Mouse (Mus musculus): ENCODE measurements around the gene Ergic2. TPM values are rescaled to one million over a fixed set of nuclear protein-coding genes. Genes with fewer than 3 reads are reported as not detected.

Gene Ergic2
- polyA plus RNA-seq, 1 experiment from 2014 or later, result 219 TPM

- no peak overlapping the region for H3K4me3 ChIP-seq (ENCODE audit: low read depth, low read length)
- no peak overlapping the region for H3K4me2 ChIP-seq (ENCODE audit: low read depth, low read length)
- no peaks in the 10 kb centered on the region for H3K27me3 ChIP-seq (ENCODE audit: control insufficient read depth, insufficient read depth, low read length)
- no peak overlapping the region for H3K27ac ChIP-seq (ENCODE audit: low read depth, low read length)
- peak; percentile 69; the same call in 1 of the 2 replicates for ATAC-seq (ENCODE audit: low read depth)
- WGBS, result 46% methylated on average over 2 of the region's 2 CpGs
- no peaks in the 10 kb centered on the region; the same call in 1 of the 2 replicates for H3K36me3 ChIP-seq (ENCODE audit: control insufficient read depth, insufficient read depth, low read length)
- H3K4me1 ChIP-seq (ENCODE audit: control insufficient read depth, insufficient read depth, low read length), result peaks cover 4% of the 10 kb centered on the region; the same call in 1 of the 2 replicates
- H3K9me3 ChIP-seq (ENCODE audit: control insufficient read depth, low read length), result no peaks in the 10 kb centered on the region
- no peak overlapping the region for H3K9ac ChIP-seq (replicated peaks; ENCODE audit: low read depth, low read length)
Observed at GRCm38 (mm10) chr6:148248625-148249024, 36.5 kb upstream of the Ergic2 start.

- H3K36me3 ChIP-seq (ENCODE audit: control insufficient read depth, insufficient read depth, low read length), result no peaks in the 10 kb centered on the region; the same call in 1 of the 2 replicates
- 77% methylated on average over 7 of the region's 7 CpGs for WGBS
Observed at GRCm38 (mm10) chr6:148246544-148246943, 34.4 kb upstream of the Ergic2 start.

GRCm38 (mm10) chr6:148244836-148245235 lies 32.7 kb upstream of the Ergic2 start:
- no peak overlapping the region for H3K4me3 ChIP-seq (ENCODE audit: low read depth, low read length)
- H3K27ac ChIP-seq (ENCODE audit: low read depth, low read length), result no peak overlapping the region
- no peak for ATAC-seq (ENCODE audit: low read depth)
- H3K4me1 ChIP-seq (ENCODE audit: control insufficient read depth, insufficient read depth, low read length), result no peaks in the 10 kb centered on the region
- H3K27me3 ChIP-seq (ENCODE audit: control insufficient read depth, insufficient read depth, low read length), result no peaks in the 10 kb centered on the region
- H3K9ac ChIP-seq (replicated peaks; ENCODE audit: low read depth, low read length), result no peak overlapping the region
- H3K36me3 ChIP-seq (ENCODE audit: control insufficient read depth, insufficient read depth, low read length), result no peaks in the 10 kb centered on the region; the same call in 1 of the 2 replicates
- no peaks in the 10 kb centered on the region for H3K9me3 ChIP-seq (ENCODE audit: control insufficient read depth, low read length)
- H3K4me2 ChIP-seq (ENCODE audit: low read depth, low read length), result no peak overlapping the region
- WGBS, result 91% methylated on average over 1 of the region's 1 CpGs

More at GRCm38 (mm10) chr6:148246544-148246943, 34.4 kb upstream of the Ergic2 start:
- no peak overlapping the region for H3K4me2 ChIP-seq (ENCODE audit: low read depth, low read length)
- H3K4me3 ChIP-seq (ENCODE audit: low read depth, low read length), result no peak overlapping the region
- no peak for ATAC-seq (ENCODE audit: low read depth)
- no peaks in the 10 kb centered on the region for H3K4me1 ChIP-seq (ENCODE audit: control insufficient read depth, insufficient read depth, low read length)
- H3K9me3 ChIP-seq (ENCODE audit: control insufficient read depth, low read length), result no peaks in the 10 kb centered on the region
- H3K27ac ChIP-seq (ENCODE audit: low read depth, low read length), result no peak overlapping the region
- no peak overlapping the region for H3K9ac ChIP-seq (replicated peaks; ENCODE audit: low read depth, low read length)
- no peaks in the 10 kb centered on the region for H3K27me3 ChIP-seq (ENCODE audit: control insufficient read depth, insufficient read depth, low read length)

GRCm38 (mm10) chr6:148242304-148242703 lies 30.1 kb upstream of the Ergic2 start:
- H3K9me3 ChIP-seq (ENCODE audit: control insufficient read depth, low read length), result no peaks in the 10 kb centered on the region
- H3K4me1 ChIP-seq (ENCODE audit: control insufficient read depth, insufficient read depth, low read length), result no peaks in the 10 kb centered on the region
- H3K4me2 ChIP-seq (ENCODE audit: low read depth, low read length), result no peak overlapping the region
- H3K27me3 ChIP-seq (ENCODE audit: control insufficient read depth, insufficient read depth, low read length), result no peaks in the 10 kb centered on the region
- H3K9ac ChIP-seq (replicated peaks; ENCODE audit: low read depth, low read length), result no peak overlapping the region
- WGBS, result 74% methylated on average over 3 of the region's 3 CpGs
- H3K36me3 ChIP-seq (ENCODE audit: control insufficient read depth, insufficient read depth, low read length), result no peaks in the 10 kb centered on the region; the same call in 1 of the 2 replicates
- H3K4me3 ChIP-seq (ENCODE audit: low read depth, low read length), result no peak overlapping the region
- H3K27ac ChIP-seq (ENCODE audit: low read depth, low read length), result no peak overlapping the region
- ATAC-seq (ENCODE audit: low read depth), result no peak

DNA sequence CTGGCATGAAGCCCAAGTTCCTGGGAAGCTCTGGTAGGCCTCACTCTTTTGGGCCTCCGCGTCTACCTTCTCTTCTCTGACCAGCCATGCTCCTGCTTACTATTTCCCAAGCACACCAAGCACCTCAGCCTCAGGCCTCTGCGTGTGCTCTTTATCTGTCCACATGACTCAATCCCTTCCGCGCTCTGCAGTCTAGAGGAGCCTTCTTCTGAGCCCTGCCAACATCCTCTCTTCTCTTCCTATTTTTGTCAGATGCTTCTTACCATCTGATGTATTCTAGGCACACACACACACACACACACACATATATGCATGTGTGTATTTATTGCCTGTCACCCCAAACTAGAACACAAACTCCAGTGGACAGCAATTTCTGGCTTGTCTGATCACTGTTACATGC lies 29.5 kb upstream of the Ergic2 start:
- Histone ChIP-seq H3K9me3 (ENCODE audit: control insufficient read depth, low read length) (no peaks in the 10 kb centered on the region), H3K4me3 (ENCODE audit: low read depth, low read length) (no peak overlapping the region), H3K36me3 (ENCODE audit: control insufficient read depth, insufficient read depth, low read length) (no peaks in the 10 kb centered on the region; the same call in 1 of the 2 replicates), H3K4me1 (ENCODE audit: control insufficient read depth, insufficient read depth, low read length) (no peaks in the 10 kb centered on the region), H3K4me2 (ENCODE audit: low read depth, low read length) (no peak overlapping the region), H3K27ac (ENCODE audit: low read depth, low read length) (no peak overlapping the region), H3K27me3 (ENCODE audit: control insufficient read depth, insufficient read depth, low read length) (no peaks in the 10 kb centered on the region), H3K9ac (replicated peaks; ENCODE audit: low read depth, low read length) (no peak overlapping the region)
- WGBS, result 95% methylated on average over 5 of the region's 5 CpGs
- ATAC-seq (ENCODE audit: low read depth), result no peak

DNA sequence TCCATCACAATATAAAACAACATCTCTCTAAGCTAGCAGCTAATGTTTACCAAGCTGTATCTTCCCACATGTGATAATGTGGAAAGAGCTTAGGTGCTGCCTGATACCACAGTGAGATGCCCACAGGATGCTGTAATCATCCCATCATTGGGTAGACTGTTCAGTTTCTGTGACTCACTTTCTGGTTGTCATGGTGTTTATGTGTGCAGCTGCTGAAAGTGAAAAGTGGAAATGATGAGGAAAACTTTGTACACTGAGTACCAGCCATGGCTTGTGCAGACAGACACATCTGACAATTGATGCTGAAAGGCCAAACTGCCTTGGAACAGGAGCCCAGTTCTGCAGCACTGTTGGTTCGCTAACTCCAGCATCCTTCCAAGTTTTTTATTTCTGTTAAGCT lies 27.1 kb upstream of the Ergic2 start:
- H3K4me3 ChIP-seq (ENCODE audit: low read depth, low read length), result no peak overlapping the region
- no peak overlapping the region for H3K27ac ChIP-seq (ENCODE audit: low read depth, low read length)
- H3K36me3 ChIP-seq (ENCODE audit: control insufficient read depth, insufficient read depth, low read length), result no peaks in the 10 kb centered on the region; the same call in 1 of the 2 replicates
- no peaks in the 10 kb centered on the region for H3K9me3 ChIP-seq (ENCODE audit: control insufficient read depth, low read length)
- H3K4me1 ChIP-seq (ENCODE audit: control insufficient read depth, insufficient read depth, low read length), result no peaks in the 10 kb centered on the region
- H3K9ac ChIP-seq (replicated peaks; ENCODE audit: low read depth, low read length), result no peak overlapping the region
- no peak overlapping the region for H3K4me2 ChIP-seq (ENCODE audit: low read depth, low read length)
- ATAC-seq (ENCODE audit: low read depth), result no peak
- H3K27me3 ChIP-seq (ENCODE audit: control insufficient read depth, insufficient read depth, low read length), result no peaks in the 10 kb centered on the region
- WGBS, result 96% methylated on average over 1 of the region's 1 CpGs

GRCm38 (mm10) chr6:148237453-148237852 lies 25.3 kb upstream of the Ergic2 start:
- no peaks in the 10 kb centered on the region for H3K36me3 ChIP-seq (ENCODE audit: control insufficient read depth, insufficient read depth, low read length)
- no peaks in the 10 kb centered on the region for H3K9me3 ChIP-seq (ENCODE audit: control insufficient read depth, low read length)
- H3K27ac ChIP-seq (ENCODE audit: low read depth, low read length), result no peak overlapping the region
- H3K27me3 ChIP-seq (ENCODE audit: control insufficient read depth, insufficient read depth, low read length), result no peaks in the 10 kb centered on the region
- ATAC-seq (ENCODE audit: low read depth), result no peak
- no peak overlapping the region for H3K4me3 ChIP-seq (ENCODE audit: low read depth, low read length)
- no peaks in the 10 kb centered on the region for H3K4me1 ChIP-seq (ENCODE audit: control insufficient read depth, insufficient read depth, low read length)
- H3K9ac ChIP-seq (replicated peaks; ENCODE audit: low read depth, low read length), result no peak overlapping the region
- no peak overlapping the region for H3K4me2 ChIP-seq (ENCODE audit: low read depth, low read length)
- whole genome bisulfite sequencing, result 65% methylated on average over 5 of the region's 5 CpGs

DNA sequence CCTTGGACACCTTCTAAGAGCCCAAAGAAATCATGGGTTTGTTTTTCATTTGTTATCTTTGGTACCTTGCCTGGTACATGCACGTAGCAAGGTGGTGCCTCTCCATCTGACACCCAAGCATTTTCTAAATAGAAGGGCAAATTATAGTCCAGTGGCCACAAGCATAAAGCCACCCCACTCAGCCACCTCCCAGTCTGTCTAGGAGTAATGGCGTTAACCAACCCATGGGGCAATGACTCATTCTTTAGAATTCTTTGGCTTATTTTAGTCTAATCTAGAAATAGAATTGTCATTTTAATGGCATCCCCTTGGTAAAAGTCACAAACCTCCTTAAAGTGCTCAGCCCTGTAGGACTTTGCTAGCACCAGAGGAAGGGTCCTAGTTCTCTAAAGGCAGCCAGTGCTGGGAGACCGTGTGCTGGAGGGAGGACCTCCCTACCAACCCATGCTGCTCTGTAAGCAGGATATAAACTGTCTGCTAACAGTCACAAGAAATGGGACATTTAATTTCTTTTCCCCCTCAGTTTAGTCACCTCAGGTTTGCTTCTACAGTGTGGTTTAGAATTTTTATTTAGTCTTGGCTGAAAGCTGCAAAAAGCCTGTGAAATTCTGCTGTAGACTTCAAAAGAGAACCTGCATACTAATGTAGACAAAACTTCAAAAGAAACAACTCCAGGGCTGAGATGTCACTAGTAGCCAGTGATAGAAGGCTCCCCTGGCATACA lies 22.1 kb upstream of the Ergic2 start:
- H3K27me3 ChIP-seq (ENCODE audit: control insufficient read depth, insufficient read depth, low read length), result no peaks in the 10 kb centered on the region
- 75% methylated on average over 3 of the region's 3 CpGs for WGBS
- no peak overlapping the region for H3K9ac ChIP-seq (replicated peaks; ENCODE audit: low read depth, low read length)
- no peak overlapping the region for H3K4me3 ChIP-seq (ENCODE audit: low read depth, low read length)
- no peak overlapping the region for H3K27ac ChIP-seq (ENCODE audit: low read depth, low read length)
- no peaks in the 10 kb centered on the region for H3K4me1 ChIP-seq (ENCODE audit: control insufficient read depth, insufficient read depth, low read length)
- no peak overlapping the region for H3K4me2 ChIP-seq (ENCODE audit: low read depth, low read length)
- ATAC-seq (ENCODE audit: low read depth), result no peak
- no peaks in the 10 kb centered on the region for H3K36me3 ChIP-seq (ENCODE audit: control insufficient read depth, insufficient read depth, low read length)
- no peaks in the 10 kb centered on the region for H3K9me3 ChIP-seq (ENCODE audit: control insufficient read depth, low read length)

DNA sequence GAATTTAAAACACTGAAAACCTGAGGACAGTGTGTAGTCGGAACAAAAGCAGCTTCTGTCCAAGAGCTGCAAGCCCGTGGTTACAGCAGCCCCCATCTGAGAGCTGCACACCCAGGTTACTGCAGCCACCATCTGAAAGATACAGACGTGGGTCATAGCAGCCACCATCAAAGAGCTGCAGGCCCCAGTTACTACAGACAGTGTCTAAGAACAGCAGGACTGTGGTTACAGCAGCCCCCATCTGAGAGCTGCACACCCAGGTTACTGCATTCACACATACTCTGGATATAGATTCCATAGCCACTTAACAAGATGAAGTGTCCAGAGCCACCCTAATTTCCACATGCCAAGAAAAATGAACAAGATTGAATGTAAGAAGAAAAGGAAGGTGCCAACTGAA lies 15.4 kb upstream of the Ergic2 start:
- Histone ChIP-seq H3K9me3 (ENCODE audit: control insufficient read depth, low read length) (no peaks in the 10 kb centered on the region), H3K9ac (replicated peaks; ENCODE audit: low read depth, low read length) (no peak overlapping the region), H3K4me3 (ENCODE audit: low read depth, low read length) (no peak overlapping the region), H3K4me2 (ENCODE audit: low read depth, low read length) (no peak overlapping the region), H3K27ac (ENCODE audit: low read depth, low read length) (no peak overlapping the region), H3K27me3 (ENCODE audit: control insufficient read depth, insufficient read depth, low read length) (no peaks in the 10 kb centered on the region), H3K4me1 (ENCODE audit: control insufficient read depth, insufficient read depth, low read length) (no peaks in the 10 kb centered on the region), H3K36me3 (ENCODE audit: control insufficient read depth, insufficient read depth, low read length) (no peaks in the 10 kb centered on the region)
- no peak for ATAC-seq (ENCODE audit: low read depth)
- WGBS, result 69% methylated on average over 3 of the region's 3 CpGs
